Mouse (Mus musculus) midbrain, embryonic 12.5 days (tissue): Measurements from ENCODE around the gene B830017H08Rik. TPM values are rescaled to one million over a fixed set of nuclear protein-coding genes. Genes with fewer than 3 reads are reported as not detected.

Experiments used
- ATAC-seq: fragments of 200-750 bp; cut with Nextera tagmentation; 2 replicates; pipeline ENCODE4 v1.8.0; 2017; ENCODE audit warnings: low read depth, moderate TSS enrichment, moderate library complexity; ENCODE audit not compliant: low FRiP score
- H3K27ac ChIP-seq: fragments of 300-500 bp; sonication (generic); replicated peaks from 2 replicates; pipeline ENCODE4 v1.5.1; 2016; ENCODE audit warnings: mild to moderate bottlenecking
- H3K27me3 ChIP-seq: fragments of 300-500 bp; sonication (generic); 2 replicates; pipeline ENCODE4 v1.6.1; 2016; ENCODE audit warnings: mild to moderate bottlenecking
- H3K36me3 ChIP-seq: fragments of 300-500 bp; sonication (generic); 2 replicates; pipeline ENCODE4 v1.6.1; 2016
- H3K4me1 ChIP-seq: fragments of 300-500 bp; sonication (generic); 2 replicates; pipeline ENCODE4 v1.6.1; 2016
- H3K4me2 ChIP-seq: fragments of 300-500 bp; sonication (generic); replicated peaks from 2 replicates; pipeline ENCODE4 v1.6.1; 2016; ENCODE audit warnings: mild to moderate bottlenecking, moderate library complexity
- H3K4me3 ChIP-seq: fragments of 300-500 bp; sonication (generic); 2 replicates; pipeline ENCODE4 v1.5.1; 2016; ENCODE audit warnings: mild to moderate bottlenecking
- H3K9ac ChIP-seq: fragments of 300-500 bp; sonication (generic); replicated peaks from 2 replicates; pipeline ENCODE4 v1.6.1; 2016; ENCODE audit warnings: mild to moderate bottlenecking, moderate library complexity
- H3K9me3 ChIP-seq: fragments of 300-500 bp; sonication (generic); 2 replicates; pipeline ENCODE4 v1.6.1; 2016; ENCODE audit warnings: mild to moderate bottlenecking
- WGBS: fragments of 180-500 bp; shearing (Covaris S2); methylation state at CpG from one replicate; pipeline ENCODE4 v1.1.7; 2016; 5-methylcytosine and 5-hydroxymethylcytosine counted together
- polyA plus RNA-seq: library from polyadenylated mRNA; unstranded; fragments of >200 nt; fragmentation: Nextera tagmentation; extraction: Ambion mirVana; gene quantifications from 2 replicates; pipeline ENCODE4 v1.2.1, GENCODE M21; 2016

Gene B830017H08Rik
- polyA plus RNA-seq, 1 experiment from 2014 or later: 0.55 TPM

DNA sequence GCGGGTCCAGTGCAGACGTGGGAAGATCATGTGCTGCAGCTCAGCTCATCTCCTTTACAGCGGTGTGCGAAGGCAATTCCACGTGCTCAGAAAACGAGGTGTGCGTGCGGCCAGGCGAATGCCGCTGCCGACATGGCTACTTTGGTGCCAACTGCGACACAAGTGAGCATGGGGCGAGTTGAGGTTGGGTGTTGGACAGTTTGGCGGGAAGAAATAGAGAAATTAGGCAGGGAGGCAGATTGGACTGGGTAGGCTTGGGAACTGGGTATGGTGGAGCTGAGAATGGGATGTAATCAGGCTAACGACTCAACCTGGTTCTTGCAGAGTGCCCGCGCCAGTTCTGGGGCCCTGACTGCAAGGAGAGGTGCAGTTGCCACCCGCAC is 30.5 kb upstream of the B830017H08Rik start:
- ATAC-seq: no peak
- H3K27ac ChIP-seq: no peak overlapping the region
- H3K9me3 ChIP-seq: no peaks in the 10 kb centered on the region
- no peaks in the 10 kb centered on the region for H3K36me3 ChIP-seq
- H3K4me2 ChIP-seq: peak overlapping the region; percentile 47
- peak overlapping the region; percentile 40 for H3K4me3 ChIP-seq
- peaks cover 50% of the 10 kb centered on the region for H3K4me1 ChIP-seq
- H3K9ac ChIP-seq: peak overlapping the region; percentile 29; the same call in 1 of the 2 replicates
- WGBS: 5% methylated on average over 18 of the region's 18 CpGs
- peaks cover 97% of the 10 kb centered on the region for H3K27me3 ChIP-seq

DNA sequence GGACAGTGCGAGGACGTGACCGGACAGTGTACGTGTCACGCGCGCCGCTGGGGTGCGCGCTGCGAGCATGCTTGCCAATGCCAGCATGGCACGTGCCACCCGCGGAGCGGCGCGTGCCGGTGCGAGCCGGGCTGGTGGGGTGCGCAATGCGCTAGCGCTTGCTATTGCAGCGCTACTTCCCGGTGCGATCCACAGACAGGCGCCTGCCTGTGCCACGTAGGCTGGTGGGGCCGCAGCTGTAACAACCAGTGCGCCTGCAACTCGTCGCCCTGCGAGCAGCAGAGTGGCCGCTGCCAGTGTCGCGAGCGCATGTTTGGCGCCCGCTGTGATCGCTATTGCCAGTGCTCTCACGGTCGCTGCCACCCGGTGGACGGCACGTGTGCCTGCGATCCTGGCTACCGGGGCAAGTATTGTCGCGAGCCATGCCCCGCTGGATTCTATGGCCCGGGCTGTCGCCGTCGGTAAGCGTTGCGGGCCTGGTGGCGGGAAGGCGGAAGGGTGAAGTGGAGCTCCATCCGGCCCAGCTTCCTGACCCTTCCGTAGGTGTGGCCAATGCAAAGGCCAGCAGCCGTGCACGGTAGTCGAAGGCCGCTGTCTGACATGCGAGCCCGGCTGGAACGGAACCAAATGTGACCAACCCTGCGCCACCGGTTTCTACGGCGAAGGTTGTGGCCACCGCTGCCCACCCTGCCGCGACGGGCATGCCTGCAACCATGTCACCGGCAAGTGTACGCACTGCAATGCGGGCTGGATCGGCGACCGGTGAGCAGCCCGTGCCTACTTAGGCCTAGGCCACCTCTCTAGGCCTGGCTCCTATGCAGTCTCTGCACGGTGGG is 29.9 kb upstream of the B830017H08Rik start:
- 2% methylated on average over 80 of the region's 83 CpGs for WGBS
- Histone ChIP-seq H3K9me3 (no peaks in the 10 kb centered on the region), H3K4me1 (peaks cover 50% of the 10 kb centered on the region), H3K36me3 (no peaks in the 10 kb centered on the region), H3K27me3 (peaks cover 95% of the 10 kb centered on the region), H3K27ac (no peak overlapping the region), H3K4me3 (peak overlapping the region; percentile 40), H3K4me2 (peak overlapping the region; percentile 47), H3K9ac (peak overlapping the region; percentile 29; the same call in 1 of the 2 replicates)
- ATAC-seq: no peak

- H3K4me2 ChIP-seq: peak overlapping the region; percentile 62
- ATAC-seq: no peak
- H3K9ac ChIP-seq: 0 out of 2 replicates have a peak overlapping the region, but pooled peaks have one; percentile 7
- H3K9me3 ChIP-seq: no peaks in the 10 kb centered on the region
- WGBS: 8% methylated on average over 33 of the region's 33 CpGs
- peaks cover 42% of the 10 kb centered on the region for H3K4me1 ChIP-seq
- H3K36me3 ChIP-seq: no peaks in the 10 kb centered on the region
- H3K27me3 ChIP-seq: peaks cover 93% of the 10 kb centered on the region
- no peak overlapping the region for H3K27ac ChIP-seq
- H3K4me3 ChIP-seq: peak overlapping the region; percentile 40
Observed at GRCm38 (mm10) chr16:17803675-17804448, 29.1 kb upstream of the B830017H08Rik start.

DNA sequence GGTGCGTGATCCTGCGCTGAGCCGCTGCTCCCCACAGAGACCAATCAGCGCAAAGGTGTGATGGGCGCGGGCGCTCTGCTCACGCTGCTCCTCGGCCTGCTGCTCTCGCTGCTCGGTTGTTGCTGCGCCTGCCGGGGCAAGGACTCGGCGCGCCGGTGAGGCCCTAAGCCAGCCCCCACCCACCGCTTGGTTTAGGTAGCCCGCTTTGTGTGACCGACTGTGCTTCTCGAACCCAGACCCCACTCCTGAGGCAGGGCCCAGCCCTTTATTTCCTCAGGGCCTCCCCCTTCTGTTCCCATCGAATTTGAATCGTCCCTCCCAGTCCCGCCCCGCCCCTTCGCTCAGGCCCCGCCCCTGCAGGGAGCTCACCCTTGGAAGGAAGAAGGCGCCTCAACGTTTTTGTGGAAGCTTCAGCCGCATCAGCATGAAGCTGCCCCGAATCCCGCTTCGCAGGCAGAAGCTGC is 28.4 kb upstream of the B830017H08Rik start:
- H3K9me3 ChIP-seq: no peaks in the 10 kb centered on the region
- peak overlapping the region; percentile 40 for H3K4me3 ChIP-seq
- 3% methylated on average over 33 of the region's 33 CpGs for WGBS
- peaks cover 93% of the 10 kb centered on the region for H3K27me3 ChIP-seq
- H3K4me2 ChIP-seq: peak overlapping the region; percentile 62
- peaks cover 45% of the 10 kb centered on the region for H3K4me1 ChIP-seq
- ATAC-seq: no peak
- no peaks in the 10 kb centered on the region for H3K36me3 ChIP-seq
- no peak overlapping the region for H3K27ac ChIP-seq
- 0 out of 2 replicates have a peak overlapping the region, but pooled peaks have one; percentile 20 for H3K9ac ChIP-seq

- Histone ChIP-seq H3K27me3 (peaks cover 93% of the 10 kb centered on the region), H3K4me2 (peak overlapping the region; percentile 62), H3K27ac (no peak overlapping the region), H3K9me3 (no peaks in the 10 kb centered on the region), H3K4me1 (peaks cover 50% of the 10 kb centered on the region), H3K36me3 (no peaks in the 10 kb centered on the region), H3K9ac (0 out of 2 replicates have a peak overlapping the region, but pooled peaks have one; percentile 20), H3K4me3 (peak overlapping the region; percentile 40)
- 13% methylated on average over 7 of the region's 7 CpGs for WGBS
- no peak for ATAC-seq
Observed at GRCm38 (mm10) chr16:17804982-17805381, 27.9 kb upstream of the B830017H08Rik start.

DNA sequence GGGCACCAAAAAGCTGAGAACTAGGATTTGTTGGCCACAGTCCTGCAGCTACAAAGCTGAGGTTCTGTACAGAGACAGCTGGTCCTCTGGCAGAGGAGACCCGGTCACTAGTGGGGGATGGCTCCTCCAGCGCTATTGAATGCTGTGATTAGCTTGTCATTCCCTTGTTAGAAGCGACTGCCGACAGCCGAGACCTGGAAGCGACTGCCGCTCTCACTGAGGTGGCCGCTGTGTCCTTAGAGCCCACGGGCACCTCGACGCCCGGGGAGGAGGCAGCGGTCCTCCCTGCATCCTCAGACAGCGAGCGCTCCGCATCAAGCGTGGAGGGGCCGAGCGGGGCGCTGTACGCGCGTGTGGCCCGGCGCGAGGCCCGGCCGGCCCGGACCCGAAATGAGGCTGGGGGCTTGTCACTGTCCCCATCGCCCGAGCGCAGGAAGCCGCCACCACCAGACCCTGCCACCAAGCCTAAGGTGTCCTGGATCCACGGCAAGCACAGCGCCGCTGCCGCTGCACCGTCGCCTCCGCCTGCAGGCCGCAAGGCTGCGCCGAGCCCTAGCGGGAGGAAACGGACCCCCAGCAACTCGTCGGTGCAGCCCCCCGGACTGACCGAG is 26.2 kb upstream of the B830017H08Rik start:
- H3K4me2 ChIP-seq: peak overlapping the region; percentile 98
- peak overlapping the region; percentile 65 for H3K4me3 ChIP-seq
- H3K9ac ChIP-seq: peak overlapping the region; percentile 93
- H3K27me3 ChIP-seq: peaks cover 91% of the 10 kb centered on the region
- H3K4me1 ChIP-seq: peaks cover 51% of the 10 kb centered on the region
- 2% methylated on average over 38 of the region's 50 CpGs for WGBS
- H3K9me3 ChIP-seq: no peaks in the 10 kb centered on the region
- no peaks in the 10 kb centered on the region for H3K36me3 ChIP-seq
- H3K27ac ChIP-seq: peak overlapping the region; percentile 77
- ATAC-seq: peak; percentile 16

DNA sequence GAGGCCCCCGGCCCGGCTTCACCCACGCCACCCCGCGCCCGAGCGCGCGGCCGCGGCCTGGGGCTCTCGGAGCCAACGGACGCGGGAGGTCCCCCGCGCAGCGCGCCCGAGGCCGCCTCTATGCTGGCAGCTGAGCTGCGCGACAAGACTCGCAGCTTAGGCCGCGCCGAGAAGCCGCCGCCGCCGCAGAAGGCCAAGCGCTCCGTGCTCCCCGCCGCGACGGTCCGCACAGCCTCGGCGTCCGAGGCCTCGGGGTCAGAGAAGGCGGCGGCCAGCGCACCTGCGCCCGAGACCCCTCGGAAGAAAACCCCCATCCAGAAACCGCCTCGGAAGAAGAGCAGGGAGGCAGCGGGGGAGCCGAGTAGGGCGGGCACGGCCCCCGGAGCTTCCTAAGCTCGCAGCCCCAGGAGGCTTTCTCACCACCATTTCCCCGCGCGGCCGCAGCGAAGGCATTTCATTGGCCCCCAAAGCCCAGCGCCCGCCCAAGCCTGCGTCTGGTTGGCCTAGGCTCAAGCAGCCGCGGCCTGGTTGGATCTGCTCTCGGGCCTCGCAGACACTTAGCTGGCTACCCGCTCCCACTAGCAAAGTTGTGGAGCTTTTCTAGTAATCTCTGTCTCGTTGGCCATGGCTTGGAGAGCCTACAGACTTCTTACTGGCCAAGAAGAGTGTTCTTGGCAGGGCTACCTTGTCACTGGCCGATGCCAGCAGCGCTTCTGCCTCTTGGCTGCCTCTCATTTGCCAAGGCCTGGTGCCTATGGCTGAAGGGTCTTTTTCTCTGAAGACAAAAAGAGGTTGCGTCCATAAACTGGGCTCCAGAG is 25.5 kb upstream of the B830017H08Rik start:
- Histone ChIP-seq H3K36me3 (no peaks in the 10 kb centered on the region), H3K4me1 (peaks cover 50% of the 10 kb centered on the region), H3K4me2 (peak overlapping the region; percentile 98), H3K9me3 (no peaks in the 10 kb centered on the region), H3K27me3 (peaks cover 89% of the 10 kb centered on the region), H3K9ac (peak overlapping the region; percentile 93), H3K4me3 (peak overlapping the region; percentile 65), H3K27ac (peak overlapping the region; percentile 77)
- ATAC-seq: peak; percentile 88
- 3% methylated on average over 66 of the region's 73 CpGs for WGBS

DNA sequence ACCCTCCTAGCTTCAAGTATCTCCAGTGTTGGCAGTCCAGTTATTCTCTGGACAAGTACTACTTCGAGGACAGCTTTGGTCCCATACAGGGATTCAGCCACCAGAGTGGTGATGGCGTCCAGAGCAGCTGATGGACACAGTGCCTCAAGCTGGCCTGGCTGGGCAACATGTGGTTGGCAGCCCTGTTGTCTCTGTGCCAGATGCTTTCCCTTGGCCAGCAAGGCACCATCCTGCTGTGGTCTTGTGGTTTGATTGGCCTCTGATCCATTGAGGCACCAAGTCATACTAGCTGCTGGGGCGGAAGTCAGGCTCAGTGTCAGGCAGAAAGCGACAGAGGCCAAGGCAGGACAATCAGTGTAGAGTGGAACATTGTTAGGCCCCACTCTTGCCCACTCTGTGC is 23.8 kb upstream of the B830017H08Rik start:
- peaks cover 89% of the 10 kb centered on the region for H3K27me3 ChIP-seq
- H3K4me2 ChIP-seq: no peak overlapping the region
- H3K4me1 ChIP-seq: peaks cover 32% of the 10 kb centered on the region
- no peak for ATAC-seq
- WGBS: 83% methylated on average over 4 of the region's 4 CpGs
- no peaks in the 10 kb centered on the region for H3K9me3 ChIP-seq
- no peaks in the 10 kb centered on the region for H3K36me3 ChIP-seq
- no peak overlapping the region for H3K4me3 ChIP-seq
- H3K27ac ChIP-seq: no peak overlapping the region
- H3K9ac ChIP-seq: no peak overlapping the region

DNA sequence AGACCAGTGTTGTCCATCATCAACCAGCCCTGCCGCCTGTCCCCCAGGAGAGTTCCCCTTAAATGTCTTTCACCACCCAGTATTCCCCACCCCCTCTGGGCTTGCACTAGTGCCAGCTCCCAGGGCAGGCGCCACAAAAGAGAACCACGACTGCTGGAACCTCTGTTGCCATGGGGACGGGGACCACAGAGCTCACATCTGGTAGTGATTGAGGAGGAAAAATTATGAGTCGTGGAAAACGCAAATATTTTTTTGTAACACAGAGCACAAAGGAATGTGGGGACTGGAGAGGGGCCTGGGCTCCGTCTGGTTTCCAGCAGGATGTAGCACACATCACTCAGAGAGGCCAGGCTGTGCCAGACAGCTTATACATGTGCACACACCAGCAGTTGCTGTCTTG is 23.2 kb upstream of the B830017H08Rik start:
- H3K27me3 ChIP-seq: peaks cover 89% of the 10 kb centered on the region
- ATAC-seq: no peak
- peaks cover 26% of the 10 kb centered on the region for H3K4me1 ChIP-seq
- H3K9me3 ChIP-seq: no peaks in the 10 kb centered on the region
- H3K4me3 ChIP-seq: no peak overlapping the region
- H3K36me3 ChIP-seq: no peaks in the 10 kb centered on the region
- H3K27ac ChIP-seq: 0 out of 2 replicates have a peak overlapping the region, but pooled peaks have one; percentile 3
- WGBS: 34% methylated on average over 7 of the region's 7 CpGs
- H3K4me2 ChIP-seq: no peak overlapping the region
- no peak overlapping the region; the same call in 1 of the 2 replicates for H3K9ac ChIP-seq

- peaks cover 25% of the 10 kb centered on the region for H3K4me1 ChIP-seq
- H3K27me3 ChIP-seq: peaks cover 89% of the 10 kb centered on the region
Observed at GRCm38 (mm10) chr16:17812120-17812519, 20.8 kb upstream of the B830017H08Rik start.

DNA sequence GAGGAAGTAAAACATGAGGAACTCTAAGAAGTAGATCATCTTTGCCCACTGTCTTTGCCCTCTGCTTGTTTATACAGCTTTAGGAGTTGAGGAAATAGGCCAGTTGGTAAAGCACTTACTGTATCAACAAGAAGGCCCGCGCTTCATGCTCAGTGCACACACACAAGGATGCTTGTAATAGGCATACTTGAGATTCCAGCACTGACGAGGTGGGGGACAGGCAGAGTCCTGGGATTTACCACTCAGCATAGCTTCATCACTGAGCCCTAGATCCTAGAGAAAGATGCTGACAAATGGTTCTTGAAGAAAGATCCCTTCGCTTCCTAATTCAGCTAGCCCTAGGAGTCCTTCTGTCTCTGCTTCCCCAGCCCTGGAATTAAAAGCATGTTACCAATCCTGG is 19.7 kb upstream of the B830017H08Rik start:
- Histone ChIP-seq H3K4me2 (no peak overlapping the region), H3K4me3 (no peak overlapping the region), H3K27me3 (peaks cover 89% of the 10 kb centered on the region), H3K9ac (no peak overlapping the region), H3K36me3 (no peaks in the 10 kb centered on the region), H3K27ac (no peak overlapping the region), H3K4me1 (peaks cover 20% of the 10 kb centered on the region), H3K9me3 (no peaks in the 10 kb centered on the region)
- no peak for ATAC-seq
- WGBS: 59% methylated on average over 4 of the region's 4 CpGs

More at GRCm38 (mm10) chr16:17812120-17812519, 20.8 kb upstream of the B830017H08Rik start:
- Histone ChIP-seq H3K4me2 (no peak overlapping the region), H3K9me3 (no peaks in the 10 kb centered on the region), H3K9ac (no peak overlapping the region), H3K4me3 (no peak overlapping the region), H3K27ac (no peak overlapping the region), H3K36me3 (no peaks in the 10 kb centered on the region)
- WGBS: 6% methylated on average over 5 of the region's 5 CpGs
- no peak for ATAC-seq
